Mouse (Mus musculus) neutrophil, adult 5-6 weeks (primary cell): ENCODE results near the gene Lifr. TPM values are rescaled to one million over a fixed set of nuclear protein-coding genes. Genes with fewer than 3 reads are reported as not detected.

Experiments
- ATAC-seq: fragments of 151-379, 151-347 bp; 2 replicates; pipeline ENCODE4 v1.8.0; 2017; ENCODE audit warnings: mild to moderate bottlenecking, moderate TSS enrichment; ENCODE audit not compliant: insufficient number of reproducible peaks, poor library complexity, low FRiP score, severe bottlenecking; ENCODE audit errors: extremely low read depth
- total RNA-seq: library from RNA; stranded (forward); fragments of 200-1000 nt; gene quantifications from 2 replicates; pipeline ENCODE4 v1.2.3, GENCODE M21; 2017

The Lifr gene
- total RNA-seq, 1 experiment from 2014 or later: 6.3 TPM

DNA sequence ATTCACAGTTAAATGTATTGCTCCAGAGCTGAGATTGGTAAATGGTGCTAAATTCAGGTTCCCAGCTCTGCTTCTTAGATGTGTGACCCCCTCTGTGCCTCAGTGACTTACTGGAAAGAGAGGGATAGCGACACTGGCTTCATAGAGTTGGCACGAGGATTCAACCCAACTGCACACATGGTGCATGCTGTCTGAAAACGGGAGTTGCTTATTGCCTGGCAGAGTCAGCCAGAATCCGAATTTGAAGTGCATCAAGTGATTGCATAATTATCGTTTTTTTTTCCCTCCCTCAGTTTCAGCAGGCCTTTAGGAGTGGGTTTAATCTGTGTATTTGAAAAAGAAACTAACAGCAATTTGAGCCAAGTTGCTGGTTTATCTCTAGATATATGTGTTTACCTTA lies 55.1 kb downstream of the Lifr start:
- no peak for ATAC-seq

DNA sequence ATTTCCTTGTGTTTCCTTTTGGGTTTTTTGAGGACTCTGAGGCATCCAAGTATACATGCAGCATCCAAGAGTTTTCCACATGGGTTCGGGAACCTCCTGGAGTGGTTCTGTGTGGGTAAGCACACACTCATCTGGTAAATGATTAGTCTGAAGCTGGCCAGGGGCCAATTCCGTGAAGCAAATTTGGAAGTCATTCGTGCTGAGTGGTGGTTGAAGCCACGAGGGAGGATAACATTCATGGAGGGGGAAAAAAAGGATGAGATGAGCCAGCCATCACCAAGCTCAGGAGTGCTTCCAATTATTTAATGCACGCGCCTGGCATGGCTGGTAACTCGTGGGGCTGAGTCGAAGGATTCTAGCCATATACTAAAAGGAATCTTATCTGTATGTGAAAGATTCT lies 56.1 kb downstream of the Lifr start:
- no peak for ATAC-seq

DNA sequence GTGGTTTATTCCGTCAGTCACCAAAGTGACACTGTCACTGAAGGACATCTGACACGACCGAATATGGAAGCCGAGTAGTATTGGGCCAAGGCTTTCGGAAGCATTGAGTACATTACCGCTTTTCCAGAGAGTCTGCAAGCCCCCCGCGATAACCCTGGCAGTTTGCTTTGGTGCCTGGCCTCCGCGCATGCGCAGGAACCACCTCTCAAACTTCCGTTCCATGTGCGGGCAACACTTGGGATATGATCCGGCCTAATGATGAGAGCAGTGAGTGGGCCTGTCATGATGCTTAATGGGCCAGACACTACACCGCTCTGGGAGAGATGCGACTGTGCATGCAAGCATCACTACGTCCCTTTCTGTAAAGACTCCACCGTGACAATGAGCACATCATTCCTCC lies 59.4 kb downstream of the Lifr start:
- no peak for ATAC-seq

DNA sequence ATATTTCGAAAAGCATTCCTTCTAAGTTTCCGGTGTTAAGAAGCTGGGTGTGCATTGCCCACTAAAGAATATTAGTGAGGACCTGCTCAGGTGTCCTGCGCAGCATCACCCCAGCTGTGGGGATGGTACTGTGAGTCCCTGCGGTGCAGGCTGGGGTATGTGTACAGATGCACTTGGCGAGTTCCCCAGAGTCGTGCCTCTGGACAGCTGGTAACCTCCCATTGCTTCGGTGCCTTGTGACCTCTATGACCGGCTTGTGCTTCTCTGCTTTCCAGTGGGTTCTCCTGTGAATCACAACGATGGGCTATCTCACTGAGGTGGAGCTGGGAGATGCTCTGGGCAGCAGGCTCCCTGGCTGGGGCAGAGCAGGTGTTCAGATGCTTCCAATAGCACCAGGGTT lies 60.2 kb downstream of the Lifr start:
- ATAC-seq: no peak

DNA sequence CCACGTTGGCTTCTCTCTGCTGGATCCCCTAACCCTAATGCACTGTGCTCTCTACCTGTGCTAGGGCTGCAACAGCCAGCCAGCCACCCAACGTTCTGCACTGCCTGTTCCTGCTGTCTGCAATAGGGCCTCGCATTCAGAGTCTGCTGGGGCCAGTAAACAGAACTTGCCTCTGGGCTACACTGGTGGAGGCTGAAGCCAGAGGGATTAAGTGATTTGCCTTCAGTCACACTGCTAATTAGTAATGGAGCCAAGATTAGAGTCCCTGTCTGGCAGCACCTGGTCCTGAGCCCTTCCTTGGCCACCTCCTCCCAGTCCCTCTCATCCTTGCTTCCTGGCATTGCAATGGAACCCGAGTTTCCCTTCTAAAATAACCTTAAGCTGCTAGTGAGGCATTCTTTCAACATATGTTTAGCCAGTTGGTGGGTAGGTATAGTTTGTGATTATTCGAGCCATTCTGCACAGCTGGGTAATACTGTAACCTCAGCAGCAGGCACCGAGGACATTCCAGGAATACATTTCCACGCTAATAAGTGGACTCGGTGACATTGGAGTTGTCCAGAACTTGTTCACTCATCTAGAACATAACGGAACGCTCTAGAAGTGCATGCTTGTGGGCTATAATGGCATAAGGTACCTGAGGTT lies 61.8 kb downstream of the Lifr start:
- ATAC-seq: no peak

DNA sequence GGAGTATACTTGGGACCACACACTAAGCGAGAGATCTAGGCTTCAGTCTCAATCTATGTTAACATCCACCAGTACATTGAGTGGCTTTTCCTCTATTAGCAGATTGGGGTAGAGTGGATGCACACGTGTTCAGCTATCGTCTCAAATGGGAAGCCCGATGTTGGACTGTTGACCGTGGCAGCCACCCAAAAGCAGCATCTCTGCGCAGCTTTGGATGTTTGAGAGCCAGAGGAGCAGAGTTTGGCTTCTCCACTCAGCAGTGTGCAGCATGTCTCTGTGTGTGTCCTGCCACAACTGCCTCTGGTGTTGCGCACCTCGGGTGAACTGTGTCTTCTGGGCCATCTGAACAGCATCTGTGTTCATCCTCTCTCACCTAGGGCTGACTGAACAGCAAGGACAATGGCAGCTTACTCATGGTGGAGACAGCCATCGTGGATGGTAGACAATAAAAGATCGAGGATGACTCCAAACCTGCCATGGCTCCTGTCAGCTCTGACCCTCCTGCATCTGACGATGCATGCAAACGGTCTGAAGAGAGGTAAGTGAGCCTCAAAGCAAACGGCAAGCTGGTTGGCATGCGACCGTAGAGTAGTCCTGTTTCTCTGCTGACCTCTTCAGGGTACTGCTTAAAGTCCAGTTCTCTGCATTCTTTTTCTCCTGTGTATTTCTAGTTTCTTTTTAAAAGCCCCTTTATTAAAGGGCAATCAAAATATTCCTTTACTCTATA lies 63.8 kb downstream of the Lifr start:
- ATAC-seq: no peak

DNA sequence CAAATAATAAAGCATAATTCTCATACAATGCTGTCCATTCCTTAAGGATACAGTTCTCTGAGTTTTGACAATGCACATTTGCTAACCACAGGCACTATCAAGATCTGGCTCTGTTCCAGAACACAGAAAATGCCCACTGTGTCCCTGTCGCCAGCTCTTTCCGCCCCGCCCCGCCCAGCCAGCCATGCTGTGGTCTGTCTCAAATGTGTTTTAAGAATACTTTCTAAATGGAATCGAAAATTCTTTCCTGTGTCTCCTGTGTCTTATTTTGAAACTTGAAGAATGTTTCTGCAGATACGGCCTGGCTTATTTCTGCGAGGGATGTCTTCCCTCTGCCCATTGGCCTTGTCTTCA lies 64.3 kb downstream of the Lifr start:
- ATAC-seq: no peak

DNA sequence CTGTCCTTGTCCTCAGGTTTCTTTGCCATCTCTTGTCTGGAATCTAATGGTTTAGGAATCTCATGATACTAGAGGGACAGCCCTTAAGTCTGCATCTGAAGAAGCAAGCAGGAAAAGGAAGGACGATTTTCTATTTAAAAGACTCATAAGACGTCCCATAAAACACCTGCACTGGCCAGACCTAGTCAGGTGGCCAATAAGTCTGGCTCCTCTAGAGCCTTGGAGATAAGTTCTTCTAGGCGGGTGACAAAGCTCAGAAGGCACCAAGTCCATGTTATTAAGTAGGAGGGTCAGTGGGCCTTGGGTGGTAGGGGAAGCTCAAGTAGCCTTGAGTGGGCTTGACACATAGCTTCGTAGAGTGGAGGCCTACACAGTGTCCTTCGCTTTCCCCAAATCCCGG lies 67.2 kb downstream of the Lifr start:
- no peak for ATAC-seq

DNA sequence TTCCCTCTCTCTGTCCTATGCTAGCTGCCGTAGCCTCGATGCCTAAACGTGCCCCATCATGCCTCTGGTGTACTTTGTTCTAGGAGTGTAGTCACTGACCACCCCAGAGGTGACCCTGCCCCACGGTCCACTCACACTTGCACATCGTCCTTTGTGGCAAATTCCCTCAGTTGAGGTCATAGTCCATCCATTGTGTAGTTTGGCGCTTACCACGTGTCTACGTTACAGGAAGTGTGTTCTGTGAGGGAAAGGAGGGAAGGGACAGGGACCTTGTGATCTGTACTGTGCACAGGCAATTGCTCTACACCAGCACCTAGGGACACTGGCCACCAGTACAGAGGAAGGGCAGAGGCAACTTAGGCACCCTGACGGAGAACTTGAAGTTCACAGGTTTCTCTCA lies 69.5 kb downstream of the Lifr start:
- no peak for ATAC-seq

DNA sequence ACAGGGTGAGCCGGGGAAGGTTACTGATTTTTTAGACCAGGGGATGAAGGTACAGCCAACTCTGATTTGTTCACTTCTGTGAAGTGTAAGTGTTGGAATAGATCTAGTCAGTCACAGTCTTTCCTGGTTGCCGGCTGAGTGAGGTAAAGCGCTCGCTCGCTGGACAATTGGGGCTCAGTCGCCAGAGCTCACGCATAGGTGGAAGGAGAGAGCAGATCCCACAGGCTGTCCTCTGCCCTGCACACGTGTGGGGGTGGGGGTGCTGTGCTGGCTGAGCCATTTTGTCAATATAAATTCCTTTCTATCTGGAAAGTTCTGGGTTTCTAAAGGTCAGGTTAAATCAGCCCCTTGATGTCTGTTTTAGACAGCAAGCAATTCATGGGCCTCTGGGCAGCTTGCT lies 69.9 kb downstream of the Lifr start:
- ATAC-seq: no peak

DNA sequence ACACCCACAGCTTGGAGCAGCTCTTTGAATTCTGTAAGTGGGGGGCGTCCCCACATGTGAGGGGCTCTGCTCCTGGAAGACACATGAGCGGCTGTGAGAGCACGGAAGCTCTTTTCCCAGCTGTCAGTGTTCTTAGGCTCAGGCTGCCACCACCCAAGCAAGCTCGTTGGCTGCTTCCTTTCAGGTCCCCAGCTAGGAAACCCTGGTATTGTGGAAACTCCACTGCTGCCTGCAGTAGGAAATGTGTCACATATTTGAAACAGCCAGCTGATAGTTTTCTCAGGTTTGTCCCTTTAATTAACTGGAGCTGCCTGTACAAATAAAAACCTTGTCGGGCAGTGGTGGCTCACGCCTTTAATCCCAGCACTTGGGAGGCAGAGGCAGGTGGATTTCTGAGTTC lies 73.4 kb downstream of the Lifr start:
- no peak for ATAC-seq

DNA sequence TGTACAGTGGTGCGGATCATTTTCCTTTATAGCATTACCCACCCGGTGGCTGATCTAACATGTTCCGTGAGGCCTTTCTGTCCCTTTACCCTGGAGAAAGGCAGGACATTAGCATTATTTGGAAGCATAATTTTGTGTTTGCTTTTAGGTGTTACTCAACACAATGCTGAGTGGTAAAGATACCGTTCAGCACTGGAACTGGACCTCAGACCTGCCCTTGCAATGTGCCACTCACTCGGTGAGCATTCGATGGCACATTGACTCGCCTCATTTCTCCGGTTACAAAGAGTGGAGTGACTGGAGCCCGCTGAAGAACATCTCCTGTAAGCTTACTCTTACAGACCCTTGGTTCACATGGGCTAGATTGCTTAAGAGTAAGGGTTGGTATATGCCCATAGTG lies 76.3 kb downstream of the Lifr start:
- no peak for ATAC-seq

DNA sequence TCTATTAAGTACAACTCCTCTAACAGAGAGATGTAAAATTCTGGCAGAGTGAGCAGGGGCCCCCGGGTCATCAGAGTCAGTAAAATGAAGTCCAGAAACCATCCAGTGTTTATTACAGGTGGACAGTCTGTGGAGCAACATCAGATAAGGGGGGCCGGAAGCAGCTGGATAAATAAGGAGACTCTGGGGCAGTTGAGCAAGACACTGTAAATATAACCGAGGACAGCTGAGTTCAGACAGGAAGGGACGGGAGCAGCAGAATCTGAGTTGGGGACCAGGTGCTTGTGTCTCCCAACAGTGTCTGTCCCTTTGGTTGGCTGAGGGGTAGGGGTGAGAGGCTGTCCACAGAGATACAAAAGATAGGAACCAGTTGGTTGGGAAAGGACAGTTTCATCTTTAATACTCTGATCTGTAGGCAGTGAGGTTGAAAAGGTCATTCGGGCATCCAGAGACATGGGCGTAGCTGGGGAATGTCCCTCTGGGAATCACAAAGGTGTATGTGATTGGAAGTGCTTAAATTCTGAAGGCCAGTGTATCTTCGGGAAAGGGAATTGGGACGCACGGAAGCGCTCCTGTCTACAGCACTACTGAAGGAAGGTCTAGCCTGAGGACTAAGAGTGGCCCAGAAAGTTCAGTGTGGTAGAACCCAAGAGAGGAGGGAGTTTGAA lies 77.0 kb downstream of the Lifr start:
- ATAC-seq: no peak

DNA sequence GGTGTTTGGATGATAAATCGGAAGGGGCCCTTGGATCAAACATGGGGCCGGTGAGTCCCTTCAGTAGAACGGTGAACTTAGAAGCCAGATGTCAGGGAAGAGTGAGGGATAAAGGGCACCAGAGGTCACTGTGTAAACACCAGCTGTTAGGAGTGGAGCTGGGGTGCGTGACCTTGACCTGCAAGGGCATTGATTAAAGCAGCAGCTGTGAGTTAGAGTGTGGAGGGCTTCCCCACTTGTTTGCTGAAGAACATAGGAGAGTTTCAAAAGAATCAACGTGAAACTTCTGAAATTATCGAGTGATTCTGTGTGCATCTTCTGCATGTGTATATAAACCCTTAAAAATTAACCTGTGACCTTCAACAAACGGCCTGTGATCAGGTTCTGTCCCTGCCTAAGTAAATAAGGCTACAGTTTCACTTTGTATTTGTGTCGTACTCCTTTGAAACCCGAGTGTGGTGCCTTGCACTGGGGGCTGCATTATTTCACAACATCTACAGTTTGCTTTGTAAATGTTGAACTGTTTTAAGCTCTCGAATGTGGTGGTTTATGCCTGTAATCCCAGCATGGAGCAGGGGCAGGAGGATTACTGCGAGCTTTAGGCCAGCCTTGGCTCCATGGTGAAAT lies 77.6 kb downstream of the Lifr start:
- no peak for ATAC-seq

DNA sequence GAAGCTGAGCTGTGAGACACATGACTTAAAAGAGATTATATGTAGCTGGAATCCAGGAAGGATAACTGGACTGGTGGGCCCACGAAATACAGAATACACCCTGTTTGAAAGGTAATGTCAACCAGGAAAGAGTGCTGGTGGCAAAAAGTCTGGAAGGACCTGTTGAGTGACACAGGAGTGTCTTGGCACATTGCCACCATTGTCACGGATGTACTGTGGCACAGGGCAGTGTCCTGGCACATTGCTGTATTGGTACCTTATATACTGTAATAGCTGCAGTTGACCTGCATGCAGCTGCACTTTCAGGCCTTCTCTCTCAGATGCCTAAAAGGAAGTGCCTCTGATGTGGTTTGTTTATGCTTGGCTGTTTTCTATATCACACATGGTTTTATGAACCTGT lies 82.5 kb downstream of the Lifr start:
- ATAC-seq: no peak

DNA sequence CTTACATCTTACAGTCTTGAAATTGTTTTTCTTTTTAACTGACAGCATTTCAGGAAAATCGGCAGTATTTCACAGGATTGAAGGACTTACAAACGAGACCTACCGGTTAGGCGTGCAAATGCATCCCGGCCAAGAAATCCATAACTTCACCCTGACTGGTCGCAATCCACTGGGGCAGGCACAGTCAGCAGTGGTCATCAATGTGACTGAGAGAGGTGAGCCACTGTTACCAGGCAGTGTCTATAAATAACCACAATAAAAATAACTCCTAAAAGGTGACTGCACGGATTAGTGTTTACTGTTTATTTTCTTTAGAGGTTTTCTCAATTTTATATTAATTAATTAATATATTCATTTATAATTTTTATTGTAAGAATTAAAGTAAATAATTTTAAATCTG lies 82.9 kb downstream of the Lifr start:
- no peak for ATAC-seq

DNA sequence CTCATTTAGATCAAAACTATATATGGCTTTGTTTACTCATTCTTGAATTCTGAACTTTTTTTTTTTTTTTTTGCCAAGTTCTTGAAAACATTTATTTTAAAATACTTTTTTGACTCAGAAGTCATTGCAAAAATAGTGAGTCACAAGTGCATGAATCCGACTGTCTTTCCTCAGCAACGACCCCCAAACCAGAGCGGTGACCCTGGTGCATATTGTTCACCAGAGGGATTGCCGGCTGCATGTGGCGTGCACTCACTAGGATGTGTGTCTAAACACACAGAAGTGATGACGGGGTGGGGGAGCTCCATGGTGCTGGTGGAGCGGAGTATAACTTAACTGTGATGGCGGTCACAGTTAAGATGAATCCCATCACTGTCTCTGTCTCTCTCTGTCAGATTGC lies 83.4 kb downstream of the Lifr start:
- no peak for ATAC-seq

DNA sequence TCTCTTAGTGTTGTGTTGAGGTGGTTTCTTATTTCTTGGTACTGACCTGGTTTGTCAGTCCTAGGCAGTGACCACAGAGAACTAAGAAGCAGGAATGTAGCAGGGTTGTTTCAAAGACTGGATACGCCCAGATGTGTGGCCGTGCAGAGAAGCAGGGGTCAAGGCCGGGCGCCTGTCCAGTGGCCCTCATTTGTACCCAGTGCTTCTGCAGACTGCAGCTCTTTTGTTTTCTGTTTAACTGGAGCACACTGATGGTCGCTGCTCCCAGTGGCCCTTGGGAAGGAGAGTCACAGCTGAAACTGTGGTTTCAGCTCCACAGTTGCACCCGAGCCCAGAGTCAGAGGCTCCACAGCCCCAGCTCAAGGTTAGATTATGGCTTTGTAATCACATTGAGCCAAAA lies 90.2 kb downstream of the Lifr start:
- no peak for ATAC-seq

DNA sequence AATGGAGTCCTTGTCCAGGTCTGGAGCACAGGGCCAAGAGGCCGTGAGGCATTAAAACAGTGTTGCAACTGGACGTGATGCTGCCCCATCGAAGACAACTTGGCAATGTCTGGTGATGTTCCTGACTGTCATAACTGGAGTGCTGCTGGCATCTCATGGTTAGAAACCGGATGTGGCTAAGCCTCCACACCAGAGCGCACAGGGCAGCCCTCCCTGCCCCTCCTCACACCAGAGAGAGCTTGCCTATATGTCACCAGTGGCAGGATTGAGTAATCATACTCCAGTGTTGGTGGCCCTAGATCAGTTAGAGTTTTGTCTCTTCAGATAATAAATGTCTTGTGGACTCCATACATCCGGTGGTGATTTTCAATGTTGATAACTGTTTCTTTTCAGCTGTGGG lies 97.3 kb downstream of the Lifr start:
- no peak for ATAC-seq
